Mouse (Mus musculus): Measurements from ENCODE around the gene Pus3. TPM values are rescaled to one million over a fixed set of nuclear protein-coding genes. Genes with fewer than 3 reads are reported as not detected.
"Not testable (repeated sequence)": the region's sequence is repeated elsewhere in the genome, so short reads cannot be mapped to it uniquely, and the experiment has no call there.

The Pus3 gene
- total RNA-seq, 4 experiments from 2014 or later, result 10.7 to 12.8 (median 12.2) TPM

- no peak for DNase-seq (ENCODE audit: low spot score in 2 of 2)
Measured at GRCm38 (mm10) chr9:35545704-35546103, 12.7 kb upstream of the Pus3 start.

- DNase-seq (ENCODE audit: low spot score in 2 of 2), result no peak
Measured at GRCm38 (mm10) chr9:35546745-35547144, 11.7 kb upstream of the Pus3 start.

GRCm38 (mm10) chr9:35548455-35548854 is 9.9 kb upstream of the Pus3 start:
- DNase-seq (ENCODE audit: low spot score in 2 of 2), result no peak

GRCm38 (mm10) chr9:35556494-35557102 is 1.8 kb upstream of the Pus3 start:
- no peak for DNase-seq (ENCODE audit: low spot score in 2 of 2)

- DNase-seq (ENCODE audit: low spot score in 2 of 2), result peak; percentile 79 to 81
Measured at GRCm38 (mm10) chr9:35559009-35559890, 855 bp downstream of the Pus3 start.

GRCm38 (mm10) chr9:35561076-35561475 is 2.7 kb downstream of the Pus3 start:
- DNase-seq (ENCODE audit: low spot score in 2 of 2), result no peak

- no peak for DNase-seq (ENCODE audit: low spot score in 2 of 2)
Measured at GRCm38 (mm10) chr9:35561583-35561982, 3.2 kb downstream of the Pus3 start.

- DNase-seq (ENCODE audit: low spot score in 2 of 2), result no peak
Measured at GRCm38 (mm10) chr9:35564536-35565240, 6.3 kb downstream of the Pus3 start.

GRCm38 (mm10) chr9:35567995-35568394 is 9.6 kb downstream of the Pus3 start:
- DNase-seq (ENCODE audit: low spot score in 2 of 2), result no peak

GRCm38 (mm10) chr9:35569571-35570534 is 11.5 kb downstream of the Pus3 start, which contains the start of the genes Pate2 and Hyls1:
TSS of gene Pate2 (plus strand) at chr9:35570284.
TSS of gene Hyls1 (minus strand) at chr9:35570398.
- peak; percentile 91 to 94 for DNase-seq (ENCODE audit: low spot score in 2 of 2)

- no peak for DNase-seq (ENCODE audit: low spot score in 2 of 2)
Measured at GRCm38 (mm10) chr9:35570663-35571062, 12.3 kb downstream of the Pus3 start.

GRCm38 (mm10) chr9:35574416-35574815 is 16.0 kb downstream of the Pus3 start:
- DNase-seq (ENCODE audit: low spot score in 2 of 2), result no peak

- no peak for DNase-seq (ENCODE audit: low spot score in 2 of 2)
Measured at GRCm38 (mm10) chr9:35587674-35588073, 29.3 kb downstream of the Pus3 start.

GRCm38 (mm10) chr9:35592903-35593302 is 34.5 kb downstream of the Pus3 start:
- DNase-seq (ENCODE audit: low spot score in 2 of 2), result no peak

- no peak for DNase-seq (ENCODE audit: low spot score in 2 of 2)
Measured at GRCm38 (mm10) chr9:35607647-35608405, 49.4 kb downstream of the Pus3 start.

- no peak for DNase-seq (ENCODE audit: low spot score in 2 of 2)
Measured at GRCm38 (mm10) chr9:35611841-35612240, 53.4 kb downstream of the Pus3 start, which contains the start of gene Pate4. TSS of gene Pate4 (minus strand) at chr9:35611941.

- DNase-seq (ENCODE audit: low spot score in 2 of 2), result no peak
Measured at GRCm38 (mm10) chr9:35614005-35614404, 55.6 kb downstream of the Pus3 start.

- not testable (repeated sequence) for DNase-seq (ENCODE audit: low spot score in 2 of 2)
Measured at GRCm38 (mm10) chr9:35616784-35617183, 58.4 kb downstream of the Pus3 start.

Measured in layer of hippocampus, adult 8-10 months (tissue).